Mouse (Mus musculus): ENCODE results near the gene Clca1. TPM values are rescaled to one million over a fixed set of nuclear protein-coding genes. Genes with fewer than 3 reads are reported as not detected.

The Clca1 gene
- total RNA-seq, 2 experiments from 2014 or later, result not detected

DNA sequence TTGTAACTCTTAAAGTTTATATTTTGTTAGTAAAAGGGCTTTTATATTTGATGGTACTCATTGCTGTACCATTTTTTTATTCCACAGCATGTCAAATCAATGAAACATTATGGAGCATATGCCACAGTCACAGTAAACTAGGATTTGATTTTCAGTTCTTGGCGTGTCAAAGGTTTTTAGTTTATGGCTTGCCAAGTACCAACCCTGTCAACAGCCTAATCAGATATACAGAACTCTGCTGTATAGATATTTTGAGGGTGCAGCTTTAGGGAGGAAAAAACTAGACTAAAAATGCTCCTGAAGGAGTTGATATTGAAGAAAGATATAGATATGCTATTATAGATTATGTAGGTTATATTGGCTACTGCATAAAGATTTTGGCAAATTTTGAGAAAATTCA, 62.8 kb downstream of the Clca1 start:
- DNase-seq (ENCODE audit: low spot score in 2 of 2), result no peak
- intact Hi-C loops (cut with DNase I), result no loop called here

DNA sequence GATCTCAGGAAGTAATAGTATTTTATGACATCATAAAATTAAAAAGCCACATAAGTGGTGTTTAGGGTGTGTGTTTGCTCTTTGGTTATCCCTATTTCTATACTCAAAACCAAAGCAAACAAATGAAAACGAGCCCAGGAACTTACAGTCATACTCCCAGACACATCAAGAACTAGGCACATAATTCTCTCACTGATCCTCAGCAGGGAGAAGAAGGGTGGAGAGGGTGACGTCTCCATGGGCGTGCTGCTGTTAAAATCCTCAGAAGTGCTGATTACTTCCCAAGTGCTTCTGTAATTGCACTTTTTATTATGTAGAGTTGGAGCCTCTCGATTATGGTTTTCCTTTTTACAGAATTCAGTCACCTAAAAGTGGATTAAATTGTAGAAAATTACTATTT, 66.5 kb downstream of the Clca1 start:
- intact Hi-C loops (cut with DNase I), result no loop called here
- DNase-seq (ENCODE audit: low spot score in 2 of 2), result no peak

Other genes with a start within 250 kb of the Clca1 start
- 1 to 10 TPM in 1 of 2 experiments, under 1 TPM in 1; 0.66 to 1.1 TPM for gene Clca3a2, start 213.3 kb downstream of the Clca1 start, total RNA-seq (2021)
- gene Clca3b, start 183.4 kb downstream of the Clca1 start, total RNA-seq (2021), result not detected
- not detected for gene Clca4b, start 100.2 kb downstream of the Clca1 start, total RNA-seq (2021)
- gene Clca4a, start 57.7 kb downstream of the Clca1 start, total RNA-seq (2021), result not detected
- gene Clca2, start 66.7 kb upstream of the Clca1 start, total RNA-seq (2021), result not detected
- gene Odf2l, start 85.8 kb upstream of the Clca1 start, total RNA-seq (2021), result 10 to 100 TPM; 15.5 to 17.9 TPM

Data from left cerebral cortex, postnatal 14 days (tissue).